Mouse (Mus musculus) heart, embryonic 10.5 days (tissue): ENCODE data around the gene Ceacam9. TPM values are rescaled to one million over a fixed set of nuclear protein-coding genes. Genes with fewer than 3 reads are reported as not detected.
"Not testable (repeated sequence)": the region's sequence is repeated elsewhere in the genome, so short reads cannot be mapped to it uniquely, and the experiment has no call there.

ENCODE experiments used
- DNase-seq: peaks from one replicate; pipeline ENCODE4 v3.0.0-alpha.2; 2017; ENCODE audit warnings: low spot score
- H3K27ac ChIP-seq: fragments of 300-500 bp; sonication (generic); 2 replicates; pipeline ENCODE4 v1.5.1; 2016; ENCODE audit warnings: mild to moderate bottlenecking
- H3K27me3 ChIP-seq: fragments of 300-500 bp; sonication (generic); 2 replicates; pipeline ENCODE4 v1.6.1; 2016; ENCODE audit warnings: mild to moderate bottlenecking; ENCODE audit not compliant: poor library complexity, insufficient read depth, severe bottlenecking
- H3K36me3 ChIP-seq: fragments of 300-500 bp; sonication (generic); 2 replicates; pipeline ENCODE4 v1.6.1; 2016; ENCODE audit warnings: mild to moderate bottlenecking, moderate library complexity
- H3K4me1 ChIP-seq: fragments of 300-500 bp; sonication (generic); 2 replicates; pipeline ENCODE4 v1.6.1; 2016; ENCODE audit warnings: mild to moderate bottlenecking
- H3K4me3 ChIP-seq: fragments of 300-500 bp; sonication (generic); 2 replicates; pipeline ENCODE4 v1.5.1; 2016; ENCODE audit warnings: mild to moderate bottlenecking, moderate library complexity
- H3K9me3 ChIP-seq: fragments of 300-500 bp; sonication (generic); 2 replicates; pipeline ENCODE4 v1.6.1; 2016; ENCODE audit warnings: mild to moderate bottlenecking, moderate library complexity
- WGBS: fragments of 180-500 bp; shearing (Covaris S2); methylation state at CpG from one replicate; pipeline ENCODE4 v1.1.7; 2016; 5-methylcytosine and 5-hydroxymethylcytosine counted together
- polyA plus RNA-seq: library from polyadenylated mRNA; unstranded; fragments of >200 nt; fragmentation: Nextera tagmentation; extraction: Ambion mirVana; gene quantifications from 2 replicates; pipeline ENCODE4 v1.2.1, GENCODE M21; 2016

The Ceacam9 gene
- polyA plus RNA-seq, 1 experiment from 2014 or later: not detected

DNA sequence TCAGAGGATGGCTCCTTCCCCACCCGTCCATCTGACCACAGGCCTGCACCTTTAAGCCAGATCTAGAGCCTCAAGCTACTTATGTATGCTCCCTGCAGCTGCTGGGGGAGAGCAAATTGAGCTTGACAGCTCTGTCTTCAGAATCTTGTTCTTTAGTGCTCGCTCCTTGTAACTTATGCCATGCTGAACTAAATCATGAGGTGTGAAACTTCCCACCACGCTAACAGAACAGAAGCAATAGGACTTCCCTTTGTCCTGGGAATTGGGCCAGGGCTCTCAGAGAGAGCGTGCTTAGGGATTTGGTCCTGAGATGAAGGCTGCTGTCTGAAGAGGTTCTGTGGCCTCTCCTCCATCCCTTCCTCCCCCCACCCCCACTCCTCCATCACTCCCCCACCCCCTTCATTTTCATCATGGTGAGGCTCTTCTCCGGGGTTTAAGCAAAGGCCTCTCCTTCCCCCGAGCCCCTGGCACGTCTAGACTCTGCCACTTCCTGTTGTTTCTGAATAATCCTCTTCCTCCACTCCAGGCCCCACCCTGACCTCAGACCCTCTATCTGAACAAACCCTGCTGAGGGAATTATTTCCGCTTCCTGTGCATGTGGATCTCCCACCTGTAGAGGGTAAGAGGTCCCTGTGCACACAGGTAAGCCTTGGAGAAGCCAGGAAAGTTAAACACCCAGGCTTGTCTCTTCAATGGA is 5.1 kb upstream of the Ceacam9 start:
- WGBS: 35% methylated on average over 8 of the region's 8 CpGs
- not testable (repeated sequence) for H3K36me3 ChIP-seq, H3K9me3 ChIP-seq, DNase-seq, H3K4me3 ChIP-seq, H3K27me3 ChIP-seq
- Histone ChIP-seq H3K4me1 (peaks cover 13% of the 10 kb centered on the region), H3K27ac (peak overlapping the region; percentile 60; the same call in 1 of the 2 replicates)

DNA sequence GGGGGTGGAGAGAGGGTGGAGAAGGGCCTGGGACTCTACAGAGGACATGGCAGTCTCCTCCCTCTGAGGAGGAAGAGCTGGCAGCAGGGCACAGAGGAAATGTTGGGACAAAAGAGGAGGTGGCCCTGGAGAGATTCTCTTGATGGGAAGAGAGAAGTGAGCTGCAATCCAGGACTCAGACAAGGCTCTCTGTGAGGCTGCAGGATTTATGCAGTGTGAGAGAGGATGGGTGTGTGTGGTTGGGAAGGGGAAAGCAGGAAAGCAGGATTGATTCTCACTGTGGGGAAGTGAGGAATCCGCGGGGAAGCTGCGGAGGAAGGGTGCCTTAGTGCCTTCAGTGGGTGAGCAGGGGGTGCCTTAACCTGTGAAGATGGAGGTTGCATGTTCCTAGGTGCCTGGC is 761 bp downstream of the Ceacam9 start:
- H3K9me3 ChIP-seq, H3K27ac ChIP-seq, H3K36me3 ChIP-seq, H3K4me3 ChIP-seq, DNase-seq: not testable (repeated sequence)
- whole genome bisulfite sequencing: 45% methylated on average over 3 of the region's 3 CpGs
- H3K4me1 ChIP-seq: peaks cover 20% of the 10 kb centered on the region
- peaks cover 16% of the 10 kb centered on the region; the same call in 1 of the 2 replicates for H3K27me3 ChIP-seq

GRCm38 (mm10) chr7:16728596-16729348 is 7.0 kb downstream of the Ceacam9 start:
- peak; percentile 92 for DNase-seq
- Histone ChIP-seq H3K9me3 (no peaks in the 10 kb centered on the region), H3K27ac (peak overlapping the region; percentile 72; the same call in 1 of the 2 replicates), H3K36me3 (no peaks in the 10 kb centered on the region), H3K4me1 (peaks cover 30% of the 10 kb centered on the region), H3K27me3 (peaks cover 2% of the 10 kb centered on the region; the same call in 1 of the 2 replicates), H3K4me3 (peak overlapping the region; percentile 22; the same call in 1 of the 2 replicates)
- 21% methylated on average over 14 of the region's 14 CpGs for WGBS

GRCm38 (mm10) chr7:16729563-16729962 is 7.8 kb downstream of the Ceacam9 start:
- H3K4me1 ChIP-seq: peaks cover 30% of the 10 kb centered on the region
- not testable (repeated sequence) for DNase-seq, H3K9me3 ChIP-seq, H3K27me3 ChIP-seq, H3K36me3 ChIP-seq
- H3K27ac ChIP-seq: peak overlapping the region; percentile 47
- peak overlapping the region; percentile 22; the same call in 1 of the 2 replicates for H3K4me3 ChIP-seq
- 3% methylated on average over 7 of the region's 7 CpGs for WGBS

DNA sequence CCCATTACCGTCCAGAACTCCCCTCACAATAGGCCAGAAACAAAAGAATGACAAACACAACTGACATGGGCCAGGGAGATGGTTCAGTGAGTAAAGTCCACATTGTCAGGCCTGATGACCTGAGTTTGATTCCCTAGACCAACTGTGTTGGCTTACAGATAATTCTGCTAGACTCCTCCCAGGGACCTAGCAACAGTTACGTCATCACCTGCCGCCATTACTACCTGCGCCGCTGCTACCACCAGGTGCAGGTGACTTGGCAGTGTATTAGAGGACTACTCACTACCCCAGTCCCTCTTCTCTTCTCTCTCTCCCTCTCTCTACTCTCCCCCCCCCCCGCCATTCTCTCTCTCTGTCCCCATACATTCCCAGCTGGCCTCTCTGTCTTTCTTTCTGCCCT is 9.1 kb downstream of the Ceacam9 start:
- Histone ChIP-seq H3K4me1 (peaks cover 29% of the 10 kb centered on the region), H3K27me3 (no peaks in the 10 kb centered on the region), H3K4me3 (no peak overlapping the region), H3K9me3 (no peaks in the 10 kb centered on the region), H3K27ac (no peak overlapping the region), H3K36me3 (no peaks in the 10 kb centered on the region)
- WGBS: 97% methylated on average over 5 of the region's 6 CpGs
- no peak for DNase-seq

DNA sequence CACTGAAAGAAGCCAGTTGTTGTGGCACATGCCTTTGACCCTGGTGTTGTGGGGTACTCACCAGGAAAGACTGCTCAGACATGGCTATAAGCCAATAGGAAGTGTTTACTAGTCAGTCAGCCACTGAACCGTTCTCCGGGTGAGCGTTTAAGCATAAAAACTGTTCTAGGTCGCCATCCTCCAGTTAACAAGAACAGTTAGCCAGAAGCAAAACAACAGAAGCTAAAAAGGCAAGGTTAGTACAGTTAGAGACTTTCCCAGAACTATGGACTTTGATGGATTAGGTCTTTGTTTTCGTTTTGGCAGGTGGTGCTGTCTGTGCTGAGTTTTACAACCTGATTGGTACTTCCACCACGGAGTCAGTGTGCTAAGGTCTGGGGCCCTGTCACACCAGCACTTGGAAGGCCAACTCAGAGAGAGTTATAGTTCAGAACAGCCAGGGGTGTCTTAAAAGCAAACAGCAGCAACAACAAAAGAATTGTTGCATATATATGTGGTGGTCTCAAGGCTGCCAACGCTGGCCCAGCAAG is 10.2 kb downstream of the Ceacam9 start:
- H3K9me3 ChIP-seq: no peaks in the 10 kb centered on the region
- no peak overlapping the region for H3K27ac ChIP-seq
- peaks cover 19% of the 10 kb centered on the region for H3K4me1 ChIP-seq
- no peaks in the 10 kb centered on the region for H3K36me3 ChIP-seq
- no peak for DNase-seq
- H3K4me3 ChIP-seq: no peak overlapping the region
- no peaks in the 10 kb centered on the region for H3K27me3 ChIP-seq
- 75% methylated on average over 7 of the region's 7 CpGs for WGBS

GRCm38 (mm10) chr7:16737606-16738072 is 15.9 kb downstream of the Ceacam9 start:
- peak overlapping the region; percentile 23 for H3K27ac ChIP-seq
- H3K4me3 ChIP-seq: peak overlapping the region; percentile 75
- H3K27me3 ChIP-seq: no peaks in the 10 kb centered on the region
- peaks cover 17% of the 10 kb centered on the region for H3K4me1 ChIP-seq
- H3K9me3 ChIP-seq: no peaks in the 10 kb centered on the region
- WGBS: 36% methylated on average over 10 of the region's 10 CpGs
- DNase-seq: no peak
- peaks cover 3% of the 10 kb centered on the region for H3K36me3 ChIP-seq

DNA sequence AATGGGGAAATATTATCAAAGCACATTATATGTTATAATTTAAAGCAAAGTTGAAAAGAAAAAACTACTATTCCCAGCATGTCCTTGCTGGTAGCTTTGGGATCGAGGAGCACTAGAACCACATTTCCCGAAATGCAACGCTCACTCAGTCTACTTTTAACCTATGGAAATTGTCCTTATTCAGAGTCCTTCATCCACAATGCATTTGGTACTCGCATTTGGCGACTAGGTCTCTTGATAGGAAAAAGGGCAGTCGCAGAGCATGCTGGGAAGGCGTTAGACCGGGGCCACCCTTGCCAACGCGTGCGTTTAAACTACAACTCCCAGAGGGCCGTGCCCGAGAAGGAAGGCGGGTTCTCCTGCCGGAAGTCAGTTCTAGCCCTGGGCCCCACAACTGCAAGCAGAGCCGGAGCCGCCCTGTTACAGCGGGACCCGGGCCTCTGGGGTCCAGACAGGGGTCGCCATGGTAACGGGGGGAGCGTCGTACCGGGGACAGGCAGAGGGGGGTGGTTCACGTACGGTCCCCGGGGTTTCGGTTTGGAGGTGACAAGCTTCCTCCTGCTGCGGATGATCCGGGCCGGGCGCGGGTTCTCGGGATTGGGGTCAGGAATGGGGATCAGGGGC is 16.5 kb downstream of the Ceacam9 start, which contains the start of gene Ap2s1:
TSS of gene Ap2s1 (plus strand) at position 338 of the 624 bp plus-strand sequence.
- Histone ChIP-seq H3K4me3 (peak within 1 kb of the TSS; percentile 75), H3K9me3 (no peaks in the 10 kb centered on the region), H3K27ac (peak within 1 kb of the TSS; percentile 83), H3K4me1 (peaks cover 17% of the 10 kb centered on the region), H3K27me3 (no peaks in the 10 kb centered on the region), H3K36me3 (peaks cover 8% of the 10 kb centered on the region)
- DNase-seq: peak; percentile 99
- WGBS: under 1% methylated on average over 34 of the region's 34 CpGs

DNA sequence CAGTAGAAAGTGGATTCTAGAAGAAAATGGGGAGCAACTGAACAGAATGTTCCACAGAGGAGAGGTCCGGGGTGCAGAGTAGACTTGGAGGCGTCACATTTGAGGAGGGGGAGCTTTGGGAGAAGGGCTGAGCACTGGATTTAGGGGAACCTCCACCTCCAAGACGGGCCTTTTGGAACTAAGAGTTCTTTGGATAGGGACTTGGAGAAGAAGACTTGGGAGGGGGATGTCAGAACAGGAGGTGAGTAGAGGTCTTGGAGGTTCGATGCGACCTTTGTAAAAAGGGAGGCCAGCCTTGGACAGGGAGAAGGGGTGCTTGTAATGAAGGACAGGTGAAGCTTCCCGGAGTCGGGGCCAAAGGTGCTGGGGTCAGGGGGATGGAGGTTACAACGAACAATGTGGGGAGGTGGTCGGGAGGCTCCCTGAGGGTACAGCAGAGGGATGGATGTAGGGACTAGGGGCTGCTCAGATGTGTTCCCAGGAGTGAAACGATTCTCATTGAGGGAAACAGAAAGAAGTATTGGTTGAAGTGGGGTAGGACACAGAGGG is 17.4 kb downstream of the Ceacam9 start:
- H3K27ac ChIP-seq: peak overlapping the region; percentile 83
- H3K4me3 ChIP-seq: peak overlapping the region; percentile 75
- H3K9me3 ChIP-seq: no peaks in the 10 kb centered on the region
- DNase-seq: no peak
- peaks cover 19% of the 10 kb centered on the region for H3K4me1 ChIP-seq
- H3K27me3 ChIP-seq: no peaks in the 10 kb centered on the region
- H3K36me3 ChIP-seq: peaks cover 18% of the 10 kb centered on the region
- 61% methylated on average over 10 of the region's 10 CpGs for whole genome bisulfite sequencing

DNA sequence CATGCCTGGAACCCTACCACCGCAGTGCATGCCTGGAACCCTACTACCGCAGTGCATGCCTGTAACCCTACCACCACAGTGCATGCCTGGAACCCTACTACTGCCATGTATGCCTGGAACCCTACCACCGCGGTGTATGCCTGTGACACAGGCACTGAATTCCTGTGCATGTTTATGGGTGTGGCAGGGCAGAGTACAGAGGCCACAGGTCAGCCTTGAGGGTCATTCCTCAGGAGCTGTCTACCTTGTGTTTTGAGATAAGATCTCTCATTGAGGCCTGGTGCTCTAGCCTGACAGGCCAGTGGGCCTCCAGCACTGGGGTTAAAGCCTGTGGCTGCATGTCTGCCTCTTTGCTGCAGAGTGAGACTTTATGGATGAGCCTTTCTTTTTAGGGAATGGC is 23.6 kb downstream of the Ceacam9 start:
- Histone ChIP-seq H3K4me1 (peaks cover 17% of the 10 kb centered on the region), H3K27me3 (no peaks in the 10 kb centered on the region), H3K9me3 (no peaks in the 10 kb centered on the region), H3K36me3 (peaks cover 71% of the 10 kb centered on the region), H3K4me3 (no peak overlapping the region), H3K27ac (no peak overlapping the region)
- no peak for DNase-seq
- 90% methylated on average over 4 of the region's 4 CpGs for WGBS

GRCm38 (mm10) chr7:16746093-16746492 is 24.4 kb downstream of the Ceacam9 start:
- H3K36me3 ChIP-seq: peaks cover 71% of the 10 kb centered on the region
- no peaks in the 10 kb centered on the region for H3K27me3 ChIP-seq
- WGBS: 56% methylated on average over 3 of the region's 3 CpGs
- H3K4me1 ChIP-seq: peaks cover 17% of the 10 kb centered on the region
- H3K4me3 ChIP-seq: no peak overlapping the region
- H3K27ac ChIP-seq: no peak overlapping the region
- DNase-seq: no peak
- no peaks in the 10 kb centered on the region for H3K9me3 ChIP-seq

- Histone ChIP-seq H3K36me3 (peaks cover 68% of the 10 kb centered on the region), H3K4me1 (peaks cover 17% of the 10 kb centered on the region), H3K9me3 (no peaks in the 10 kb centered on the region), H3K27me3 (no peaks in the 10 kb centered on the region), H3K27ac (no peak overlapping the region), H3K4me3 (no peak overlapping the region)
- DNase-seq: no peak
- WGBS: 92% methylated on average over 6 of the region's 6 CpGs
Observed at GRCm38 (mm10) chr7:16747656-16748055, 25.9 kb downstream of the Ceacam9 start.
